Mouse (Mus musculus) kidney, adult 11 months (tissue): ENCODE measurements around the gene Adam10.

Experiments used
- DNase-seq: peaks from one replicate; pipeline ENCODE4 v3.0.0; 2022

Adam10 gene

GRCm38 (mm10) chr9:70794643-70795438 lies 116.0 kb downstream of the Adam10 start:
- no peak for DNase-seq

- no peak for DNase-seq
These were observed 116.6 kb downstream of the Adam10 start for GRCm38 (mm10) chr9:70795439-70795757.

- no peak for DNase-seq
These were observed 122.0 kb downstream of the Adam10 start for GRCm38 (mm10) chr9:70800588-70801315.

- DNase-seq = no peak
These were observed 123.0 kb downstream of the Adam10 start for GRCm38 (mm10) chr9:70801761-70802160.

- DNase-seq = no peak
These were observed 124.0 kb downstream of the Adam10 start for GRCm38 (mm10) chr9:70802816-70803215.

GRCm38 (mm10) chr9:70806069-70806468 lies 127.3 kb downstream of the Adam10 start:
- DNase-seq = no peak

- no peak for DNase-seq
These were observed 128.9 kb downstream of the Adam10 start for GRCm38 (mm10) chr9:70807714-70808113.

DNA sequence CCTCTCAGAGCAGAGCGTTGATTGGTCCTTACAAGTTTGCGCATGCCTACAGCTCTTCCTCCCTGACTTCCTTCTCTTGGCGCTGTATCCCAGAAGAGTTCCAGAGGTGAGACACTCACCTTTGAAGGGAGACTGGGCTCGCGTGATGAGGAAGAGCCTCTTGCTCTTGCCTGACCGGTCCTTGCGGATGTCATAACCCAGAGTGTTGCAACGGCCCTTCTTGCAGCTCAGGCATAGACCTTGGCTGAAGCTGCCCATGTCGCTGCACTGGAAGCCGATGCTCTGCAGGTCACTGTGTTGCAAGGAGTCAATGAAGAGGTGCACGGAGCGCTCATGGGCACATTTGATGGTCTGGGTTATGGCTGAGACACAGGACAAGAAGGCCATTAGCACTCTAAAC lies 133.8 kb downstream of the Adam10 start:
- DNase-seq = no peak

- no peak for DNase-seq
These were observed 138.0 kb downstream of the Adam10 start for GRCm38 (mm10) chr9:70816701-70817305.

DNA sequence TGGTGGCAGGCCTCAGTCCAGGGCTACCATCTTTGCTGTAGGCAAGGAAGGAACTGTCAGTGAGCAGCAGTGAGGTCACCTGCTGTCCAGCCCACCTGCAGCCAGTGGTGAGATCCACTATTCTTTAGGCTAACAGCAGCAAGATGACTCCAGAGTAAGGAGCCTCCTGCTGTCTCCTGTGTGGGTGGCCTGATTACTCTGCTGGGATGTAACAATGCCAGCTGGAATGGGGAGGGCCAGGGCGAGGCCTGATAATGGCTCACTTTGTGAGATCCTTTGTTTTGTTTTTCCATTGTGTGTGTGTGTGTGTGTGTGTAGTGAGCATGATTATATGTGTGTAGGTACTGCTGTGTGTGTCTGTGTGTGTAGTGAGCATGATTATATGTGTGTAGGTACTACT lies 138.6 kb downstream of the Adam10 start:
- no peak for DNase-seq

DNA sequence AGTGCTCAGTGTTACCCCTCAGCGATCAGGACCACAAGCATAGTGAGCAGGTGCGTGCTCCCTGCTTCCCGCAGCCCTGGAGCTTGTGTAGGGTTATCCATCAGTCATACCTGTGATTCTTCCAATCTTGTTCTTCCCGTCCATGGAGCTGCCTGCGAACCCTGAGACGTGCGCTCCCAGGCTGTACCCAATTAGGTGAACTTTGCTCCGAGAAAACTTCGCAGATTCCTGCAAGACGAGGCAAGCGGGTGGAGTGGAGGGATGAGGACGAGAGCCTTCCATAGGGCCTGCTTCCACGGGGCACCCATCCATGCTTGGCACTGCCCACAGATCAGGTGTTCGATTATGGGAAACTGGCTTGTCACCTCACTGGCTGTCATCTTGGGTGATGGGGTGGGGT lies 139.9 kb downstream of the Adam10 start:
- no peak for DNase-seq

- peak; percentile 30 for DNase-seq
These were observed 145.3 kb downstream of the Adam10 start for GRCm38 (mm10) chr9:70824103-70824502.

DNA sequence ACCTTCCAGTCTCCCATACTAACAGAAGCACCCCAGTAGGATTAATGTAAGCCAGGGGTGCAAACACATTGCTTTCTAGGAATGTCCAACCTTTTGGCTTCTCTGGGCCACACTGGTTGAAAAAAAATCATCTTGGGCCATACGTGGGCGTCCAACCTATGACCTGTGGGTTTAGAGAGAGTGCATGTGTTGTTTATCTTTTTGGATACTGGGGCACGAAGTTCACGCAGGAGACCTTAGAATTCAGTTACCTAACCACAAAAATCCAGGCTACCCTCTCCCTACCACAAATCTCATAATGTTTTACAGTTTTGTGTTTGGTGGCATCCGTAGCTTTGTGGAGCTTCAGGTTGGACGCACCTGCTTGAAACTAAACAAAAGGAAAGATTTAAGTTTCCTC lies 149.1 kb downstream of the Adam10 start:
- DNase-seq = no peak
